Mouse (Mus musculus): ENCODE data around the gene Hist1h2af. TPM values are rescaled to one million over a fixed set of nuclear protein-coding genes. Genes with fewer than 3 reads are reported as not detected.
"Not testable (repeated sequence)": the region's sequence is repeated elsewhere in the genome, so short reads cannot be mapped to it uniquely, and the experiment has no call there.

Hist1h2af gene
- total RNA-seq, 1 experiment from 2014 or later = not detected

DNA sequence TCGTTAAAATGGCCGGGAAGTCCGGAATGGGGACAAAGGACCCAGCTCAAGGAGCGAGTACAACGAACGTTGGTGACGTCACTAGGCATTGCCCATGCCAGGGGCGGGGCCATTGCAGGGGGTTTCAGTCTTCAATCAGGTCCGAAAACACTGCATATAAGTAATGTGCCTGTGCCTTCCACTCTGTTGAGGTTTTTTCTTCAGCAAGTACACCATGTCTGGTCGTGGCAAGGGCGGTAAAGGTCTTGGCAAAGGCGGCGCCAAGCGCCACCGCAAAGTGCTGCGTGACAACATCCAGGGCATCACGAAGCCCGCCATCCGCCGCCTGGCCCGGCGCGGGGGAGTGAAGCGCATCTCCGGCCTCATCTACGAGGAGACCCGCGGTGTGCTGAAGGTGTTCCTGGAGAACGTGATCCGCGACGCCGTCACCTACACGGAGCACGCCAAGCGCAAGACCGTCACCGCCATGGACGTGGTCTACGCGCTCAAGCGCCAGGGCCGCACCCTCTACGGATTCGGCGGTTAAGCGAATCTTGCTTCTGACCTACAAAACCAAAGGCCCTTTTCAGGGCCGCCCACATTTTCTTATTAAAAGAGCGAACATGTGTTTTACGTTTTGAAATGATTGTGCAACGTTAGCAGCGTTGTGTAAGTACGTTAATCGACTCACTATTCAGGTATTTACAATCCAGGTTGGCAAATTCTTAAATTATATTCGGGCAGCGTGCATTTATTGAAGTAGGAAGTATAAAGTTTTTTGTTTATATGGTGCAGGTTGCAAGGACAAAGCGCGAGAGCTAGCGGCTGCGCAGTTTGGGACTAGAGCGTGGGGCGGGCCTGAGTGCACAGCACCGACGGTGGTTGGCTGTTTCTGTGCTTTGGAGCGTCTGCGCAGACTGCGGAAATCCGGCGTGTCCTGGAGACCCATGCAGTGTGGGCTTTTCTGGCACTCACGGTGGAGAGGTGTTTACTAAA is 2.5 kb upstream of the Hist1h2af start, which contains the start of gene Hist1h4h:
Gene Hist1h4h, plus strand, starts transcription at position 150 of the 975 bp plus-strand sequence.
- peak; percentile 80 for ATAC-seq (replicated peaks; ENCODE audit: insufficient number of reproducible peaks, low FRiP score, low TSS enrichment, poor library complexity, severe bottlenecking)

DNA sequence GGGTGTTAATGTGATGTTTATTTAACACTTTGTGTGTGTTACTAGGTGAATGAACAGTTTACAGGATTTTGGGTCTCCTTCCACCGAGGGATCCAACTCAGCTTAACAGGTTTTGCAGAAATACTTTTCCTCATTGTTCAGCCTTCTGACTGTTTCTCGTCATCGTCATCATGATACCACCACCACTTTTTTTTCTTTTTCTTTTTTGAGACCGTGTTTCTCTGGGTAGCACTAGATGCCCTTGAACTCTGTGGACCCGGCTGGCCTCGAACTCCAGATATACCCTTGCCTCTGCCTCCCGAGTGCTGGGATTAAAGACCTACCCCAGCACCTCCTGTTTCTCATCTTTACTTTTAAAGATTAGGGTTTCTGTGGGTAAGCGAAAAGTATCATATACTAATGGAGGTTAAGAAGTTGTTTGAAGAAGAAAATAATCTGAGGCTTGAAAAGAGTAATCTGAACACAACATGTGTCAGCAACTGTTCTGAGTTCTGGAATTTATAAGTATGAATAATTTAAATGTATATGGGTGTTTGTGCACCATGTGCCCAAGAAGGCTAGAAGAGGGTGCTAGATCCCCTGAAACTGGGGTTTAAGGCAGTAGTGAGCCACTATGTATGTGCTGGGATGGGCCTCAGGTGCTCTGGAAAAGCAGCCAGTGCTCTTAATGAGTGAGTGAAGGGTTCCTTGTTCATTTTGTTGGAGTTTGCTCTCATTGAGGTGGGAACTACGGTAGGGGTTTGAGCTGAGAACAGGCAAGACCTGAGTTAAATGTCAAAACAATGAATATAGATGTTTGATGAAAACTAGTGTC is 1.2 kb upstream of the Hist1h2af start:
- ATAC-seq (replicated peaks; ENCODE audit: insufficient number of reproducible peaks, low FRiP score, low TSS enrichment, poor library complexity, severe bottlenecking) = no peak

DNA sequence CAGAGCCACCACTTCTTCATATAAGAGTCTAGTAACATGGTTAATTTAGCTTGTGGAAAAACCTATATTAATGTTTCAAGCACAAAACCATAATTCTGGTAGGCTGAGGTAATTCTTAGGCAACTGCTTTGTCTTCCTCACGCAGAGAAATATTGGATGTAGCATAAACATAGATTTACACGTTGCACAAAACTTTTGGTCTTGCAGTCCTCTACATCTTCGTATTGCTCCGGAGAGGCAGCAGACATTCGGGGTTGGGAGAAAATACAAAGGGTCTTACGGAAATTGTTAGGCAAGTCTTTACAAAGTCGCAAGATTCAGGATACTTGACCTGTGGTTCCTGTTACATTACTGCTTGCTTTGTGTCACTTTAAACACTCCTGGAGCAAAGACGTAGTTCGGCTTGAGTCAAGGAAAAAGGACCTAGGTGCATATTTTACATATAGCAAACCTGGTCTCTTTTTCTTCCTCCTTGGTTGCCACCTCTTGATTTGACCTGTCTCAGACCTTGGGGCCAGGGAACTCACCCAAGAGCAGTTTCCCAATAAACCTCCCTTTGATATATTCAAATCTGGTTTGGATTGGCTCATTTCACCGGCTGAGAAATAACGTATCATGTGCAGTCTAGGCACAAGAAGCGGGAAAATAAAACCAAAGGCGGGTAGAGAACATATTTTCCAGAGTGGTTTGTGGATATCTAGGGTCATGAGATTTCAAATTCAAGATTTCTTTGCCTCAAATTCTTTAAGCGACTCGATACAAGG is 844 bp downstream of the Hist1h2af start:
- ATAC-seq (replicated peaks; ENCODE audit: insufficient number of reproducible peaks, low FRiP score, low TSS enrichment, poor library complexity, severe bottlenecking) = no peak

DNA sequence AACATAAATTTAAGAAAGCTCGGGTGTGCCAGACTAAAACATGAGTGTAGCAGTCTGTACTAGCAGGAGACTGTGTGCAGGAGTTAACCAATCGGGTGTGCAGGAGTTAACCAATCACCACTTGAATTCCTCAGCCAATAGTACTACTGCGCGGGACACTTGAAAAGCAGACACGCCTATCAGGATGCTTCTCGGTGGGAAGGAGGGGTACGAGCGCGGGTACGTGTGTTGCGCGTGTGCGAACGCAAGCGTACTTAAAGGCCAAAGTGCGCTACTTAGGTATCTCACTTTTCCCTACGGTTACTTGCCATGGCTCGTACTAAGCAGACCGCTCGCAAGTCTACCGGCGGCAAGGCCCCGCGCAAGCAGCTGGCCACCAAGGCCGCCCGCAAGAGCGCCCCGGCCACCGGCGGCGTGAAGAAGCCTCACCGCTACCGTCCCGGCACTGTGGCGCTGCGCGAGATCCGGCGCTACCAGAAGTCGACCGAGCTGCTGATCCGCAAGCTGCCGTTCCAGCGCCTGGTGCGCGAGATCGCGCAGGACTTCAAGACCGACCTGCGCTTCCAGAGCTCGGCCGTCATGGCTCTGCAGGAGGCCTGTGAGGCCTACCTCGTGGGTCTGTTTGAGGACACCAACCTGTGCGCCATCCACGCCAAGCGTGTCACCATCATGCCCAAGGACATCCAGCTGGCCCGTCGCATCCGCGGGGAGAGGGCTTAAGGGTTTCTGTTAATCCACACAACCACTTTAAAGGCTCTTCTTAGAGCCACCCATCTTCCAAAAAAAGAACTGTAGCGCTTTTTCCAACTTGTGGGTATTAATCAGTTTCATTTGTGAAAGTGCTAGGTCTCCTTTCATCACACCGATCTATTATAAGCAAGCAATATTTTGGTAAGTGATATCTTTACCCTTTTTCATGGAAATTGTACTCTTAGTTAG is 1.7 kb downstream of the Hist1h2af start, which contains the start of gene Hist1h3g:
Gene Hist1h3g, plus strand, starts transcription at position 286 of the 939 bp plus-strand sequence.
- peak; percentile 79 for ATAC-seq (replicated peaks; ENCODE audit: insufficient number of reproducible peaks, low FRiP score, low TSS enrichment, poor library complexity, severe bottlenecking)

DNA sequence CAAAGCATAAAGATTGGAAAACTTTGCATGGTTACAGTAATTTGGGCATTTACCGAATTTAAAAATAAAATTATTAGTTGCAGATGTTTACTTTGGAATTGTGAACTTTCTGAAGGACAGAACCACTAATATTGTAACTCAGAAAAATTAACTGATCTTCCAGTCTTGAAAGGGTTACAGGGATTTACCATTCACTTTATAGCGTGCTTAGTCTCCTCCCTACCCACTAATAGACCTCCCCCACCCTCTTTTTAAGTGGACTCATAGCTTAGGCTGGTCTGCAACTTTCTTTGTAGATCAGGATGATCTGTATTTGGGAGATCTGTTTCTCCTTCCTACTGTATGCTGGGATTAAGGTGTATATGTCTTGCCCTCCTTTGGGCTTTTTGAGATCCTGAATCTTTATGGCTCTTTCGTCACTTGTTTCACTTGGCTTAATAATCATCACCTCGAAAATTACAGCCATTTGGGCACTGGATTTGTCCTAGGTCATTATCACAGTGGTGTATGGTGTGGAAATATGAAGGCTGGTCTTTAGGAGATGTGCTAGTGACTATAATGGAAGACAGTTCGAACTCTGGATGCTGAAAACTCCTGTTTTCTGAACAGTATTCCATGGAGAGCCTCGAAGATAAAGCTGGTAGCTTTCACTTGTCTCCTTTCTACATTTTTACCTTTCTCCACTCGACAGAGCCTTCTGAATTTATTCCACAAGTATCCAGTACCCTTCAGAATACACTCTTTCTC is 2.5 kb downstream of the Hist1h2af start:
- no peak for ATAC-seq (replicated peaks; ENCODE audit: insufficient number of reproducible peaks, low FRiP score, low TSS enrichment, poor library complexity, severe bottlenecking)

DNA sequence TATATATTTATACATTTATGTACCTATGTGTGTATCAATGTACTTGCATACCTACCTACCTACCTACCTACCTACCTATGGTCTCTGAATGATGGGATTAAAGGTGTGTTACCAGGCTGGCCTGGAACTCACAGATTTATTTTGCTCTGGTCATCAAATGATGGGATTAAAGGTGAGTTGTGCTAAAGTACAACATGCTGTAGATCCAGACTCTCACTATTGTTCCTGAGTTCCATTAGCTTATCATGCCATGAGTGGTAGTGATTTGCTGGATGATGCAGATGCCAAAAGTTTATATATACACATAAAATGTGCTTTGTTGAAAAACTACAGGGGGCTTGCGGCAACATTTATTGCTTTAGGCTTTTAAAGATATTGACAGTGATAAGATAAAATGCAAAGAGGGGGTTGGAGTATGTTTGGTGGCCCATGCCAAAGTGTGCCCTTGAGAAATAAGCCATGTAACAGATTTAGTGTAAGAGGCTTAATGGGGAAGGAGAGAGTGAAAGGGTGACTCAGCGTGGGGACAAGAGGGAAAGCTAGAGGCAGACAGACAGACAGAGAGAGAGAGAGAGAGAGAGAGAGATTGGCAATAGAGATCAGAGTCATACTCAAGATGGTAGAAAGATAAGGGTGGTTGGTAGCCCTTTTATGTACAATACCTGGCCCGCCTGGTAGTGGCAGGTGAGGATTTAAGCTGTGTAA is 3.5 kb downstream of the Hist1h2af start:
- no peak for ATAC-seq (replicated peaks; ENCODE audit: insufficient number of reproducible peaks, low FRiP score, low TSS enrichment, poor library complexity, severe bottlenecking)

DNA sequence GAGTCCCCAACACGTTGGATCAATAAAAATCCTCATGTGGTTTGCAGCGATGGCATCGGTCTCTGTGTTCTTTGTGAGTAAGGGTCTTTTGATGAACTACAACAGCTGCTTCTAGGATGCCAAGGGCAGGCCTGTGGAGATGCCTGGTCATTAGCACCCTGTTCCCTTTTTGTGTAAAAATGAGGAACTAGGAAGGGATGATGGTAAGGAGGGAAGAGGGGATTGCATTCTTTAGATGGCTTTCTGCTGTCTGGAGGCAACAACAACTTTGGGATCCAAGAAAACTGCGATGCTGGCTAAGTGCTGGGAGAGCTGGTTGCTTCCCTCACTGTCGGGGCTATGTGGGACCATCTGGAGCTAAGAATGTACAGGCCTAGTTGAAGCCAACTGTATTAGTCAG is 4.5 kb downstream of the Hist1h2af start:
- 0 out of 2 replicates have a peak, but pooled peaks have one; percentile 28 for ATAC-seq (replicated peaks; ENCODE audit: insufficient number of reproducible peaks, low FRiP score, low TSS enrichment, poor library complexity, severe bottlenecking)

DNA sequence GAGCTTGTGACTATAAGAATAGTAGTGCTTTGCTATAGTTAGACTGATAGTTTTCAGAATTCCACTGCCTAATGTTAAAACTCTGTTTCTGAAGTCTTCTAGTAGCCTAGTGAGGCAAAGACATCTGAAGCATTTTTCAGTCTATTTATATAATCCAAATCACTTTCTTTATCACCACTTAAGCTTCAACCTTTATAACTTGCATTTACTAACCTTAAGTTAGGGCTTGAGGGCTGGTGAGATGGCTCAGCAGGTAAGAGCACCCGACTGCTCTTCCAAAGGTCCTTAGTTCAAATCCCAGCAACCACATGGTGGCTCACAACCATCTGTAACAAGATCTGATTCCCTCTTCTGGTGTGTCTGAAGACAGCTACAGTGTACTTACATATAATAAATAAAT is 6.1 kb downstream of the Hist1h2af start:
- ATAC-seq (replicated peaks; ENCODE audit: insufficient number of reproducible peaks, low FRiP score, low TSS enrichment, poor library complexity, severe bottlenecking) = not testable (repeated sequence)

DNA sequence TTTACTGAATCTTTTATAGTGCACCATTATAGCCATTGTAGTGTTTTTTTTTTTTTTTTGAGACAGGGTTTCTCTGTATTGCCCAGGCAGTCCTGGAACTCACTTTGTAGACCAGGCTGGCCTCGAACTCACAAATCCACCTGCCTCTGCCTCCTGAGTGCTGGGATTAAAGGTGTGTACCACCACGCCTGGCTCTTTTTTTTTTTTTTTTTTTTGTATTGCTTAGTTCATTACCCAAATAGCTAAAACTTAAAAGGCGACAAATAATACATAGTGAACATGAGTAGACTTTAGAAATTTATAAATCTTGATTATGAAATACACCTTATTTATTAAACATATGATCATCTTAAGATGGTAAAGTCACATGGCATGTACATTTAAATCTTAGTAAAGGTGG is 7.8 kb downstream of the Hist1h2af start:
- no peak for ATAC-seq (replicated peaks; ENCODE audit: insufficient number of reproducible peaks, low FRiP score, low TSS enrichment, poor library complexity, severe bottlenecking)

DNA sequence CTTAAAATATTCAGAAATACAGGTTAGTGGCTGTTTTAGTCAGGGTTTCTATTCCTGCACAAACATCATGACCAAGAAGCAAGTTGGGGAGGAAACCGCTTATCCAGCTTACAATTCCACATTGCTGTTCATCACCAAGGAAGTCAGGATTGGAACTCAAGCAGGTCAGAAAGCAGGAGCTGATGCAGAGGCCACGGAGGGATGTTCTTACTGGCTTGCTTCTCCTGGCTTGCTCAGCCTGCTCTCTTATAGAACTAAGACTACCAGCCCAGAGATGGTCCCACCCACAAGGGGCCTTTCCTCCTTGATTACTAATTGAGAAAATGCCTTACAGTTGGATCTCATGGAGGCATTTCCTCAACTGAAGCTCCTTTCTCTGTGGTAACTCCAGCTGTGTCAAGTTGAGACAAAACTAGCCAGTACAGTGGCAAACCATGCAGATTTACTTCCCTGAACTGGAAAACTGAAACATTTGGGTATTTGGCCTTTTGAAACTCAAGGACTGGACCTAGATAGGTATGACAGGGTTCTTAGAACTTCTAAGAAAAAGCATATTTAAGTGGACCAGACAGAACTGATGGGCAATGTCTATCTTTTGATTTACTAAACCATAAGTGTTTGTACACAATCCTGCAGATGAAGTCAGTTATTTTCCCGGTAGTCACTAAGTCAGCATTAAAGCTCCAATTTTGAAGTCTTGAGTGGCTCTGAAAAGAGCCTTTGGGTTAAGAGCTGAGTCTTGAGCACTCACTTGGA is 8.7 kb downstream of the Hist1h2af start:
- ATAC-seq (replicated peaks; ENCODE audit: insufficient number of reproducible peaks, low FRiP score, low TSS enrichment, poor library complexity, severe bottlenecking) = not testable (repeated sequence)

DNA sequence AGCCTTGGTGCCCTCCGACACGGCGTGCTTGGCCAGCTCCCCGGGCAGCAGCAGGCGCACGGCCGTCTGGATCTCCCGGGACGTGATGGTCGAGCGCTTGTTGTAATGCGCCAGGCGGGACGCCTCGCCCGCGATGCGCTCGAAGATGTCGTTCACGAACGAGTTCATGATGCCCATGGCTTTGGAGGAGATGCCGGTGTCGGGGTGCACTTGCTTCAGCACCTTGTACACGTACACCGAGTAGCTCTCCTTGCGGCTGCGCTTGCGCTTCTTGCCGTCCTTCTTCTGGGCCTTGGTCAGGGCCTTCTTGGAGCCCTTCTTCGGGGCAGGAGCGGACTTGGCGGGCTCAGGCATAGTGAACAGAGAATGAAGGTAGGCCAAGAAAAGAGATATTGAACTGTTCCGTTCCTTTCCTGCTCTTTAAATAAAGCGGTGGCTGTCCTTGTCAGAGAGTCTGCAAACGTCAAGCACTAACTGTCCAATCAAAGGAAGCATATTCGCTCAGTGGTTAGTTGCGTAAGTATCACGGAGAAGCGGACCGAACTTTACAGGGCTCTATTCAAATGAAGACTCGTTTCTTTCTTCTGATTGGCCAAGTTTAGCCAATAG is 9.4 kb downstream of the Hist1h2af start, which contains the start of gene Hist1h2bh:
Gene Hist1h2bh, minus strand, starts transcription at position 394 of the 609 bp plus-strand sequence.
- ATAC-seq (replicated peaks; ENCODE audit: insufficient number of reproducible peaks, low FRiP score, low TSS enrichment, poor library complexity, severe bottlenecking) = peak; percentile 98

DNA sequence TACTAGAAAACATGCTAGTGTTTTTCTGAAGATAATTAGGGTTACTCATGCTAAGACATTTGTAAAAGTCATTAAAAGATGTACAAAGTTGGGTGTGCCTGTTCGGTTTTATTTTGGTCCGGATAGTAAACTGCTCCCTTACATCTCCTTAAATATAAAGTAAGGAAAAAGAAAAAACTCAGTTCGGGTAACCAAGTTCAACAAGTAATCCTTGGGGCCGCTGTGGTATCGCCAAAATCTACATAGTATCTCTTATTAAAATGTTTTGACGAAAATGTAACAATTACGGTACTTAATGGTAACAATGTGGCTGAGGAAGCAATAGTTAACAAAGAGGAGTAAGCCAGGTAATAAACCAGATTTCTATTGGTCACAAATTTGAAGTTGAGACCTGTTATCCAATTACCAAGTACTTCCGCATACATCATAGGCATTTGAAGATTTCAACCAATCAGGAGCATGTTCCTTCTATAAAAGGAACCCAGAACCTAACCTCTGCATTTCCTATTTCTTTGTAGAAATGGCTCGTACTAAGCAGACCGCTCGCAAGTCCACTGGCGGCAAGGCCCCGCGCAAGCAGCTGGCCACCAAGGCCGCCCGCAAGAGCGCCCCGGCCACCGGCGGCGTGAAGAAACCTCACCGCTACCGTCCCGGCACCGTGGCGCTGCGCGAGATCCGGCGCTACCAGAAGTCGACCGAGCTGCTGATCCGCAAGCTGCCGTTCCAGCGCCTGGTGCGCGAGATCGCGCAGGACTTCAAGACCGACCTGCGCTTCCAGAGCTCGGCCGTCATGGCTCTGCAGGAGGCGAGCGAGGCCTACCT is 10.5 kb downstream of the Hist1h2af start, which contains the start of gene Hist1h3f:
Gene Hist1h3f, plus strand, starts transcription at position 88 of the 822 bp plus-strand sequence.
- ATAC-seq (replicated peaks; ENCODE audit: insufficient number of reproducible peaks, low FRiP score, low TSS enrichment, poor library complexity, severe bottlenecking) = peak; percentile 92

DNA sequence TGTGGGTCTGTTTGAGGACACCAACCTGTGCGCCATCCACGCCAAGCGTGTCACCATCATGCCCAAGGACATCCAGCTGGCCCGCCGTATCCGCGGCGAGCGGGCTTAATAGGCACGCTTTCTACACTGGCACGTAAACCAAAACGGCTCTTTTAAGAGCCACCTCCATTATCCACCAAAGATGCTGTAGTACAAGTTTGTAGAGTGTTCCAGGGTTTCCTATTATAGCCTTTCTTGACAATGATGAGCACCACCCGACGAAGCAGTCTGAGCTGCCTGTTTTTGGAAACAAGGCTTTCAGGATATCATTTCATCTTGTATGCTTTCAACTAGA is 11.0 kb downstream of the Hist1h2af start:
- not testable (repeated sequence) for ATAC-seq (replicated peaks; ENCODE audit: insufficient number of reproducible peaks, low FRiP score, low TSS enrichment, poor library complexity, severe bottlenecking)

DNA sequence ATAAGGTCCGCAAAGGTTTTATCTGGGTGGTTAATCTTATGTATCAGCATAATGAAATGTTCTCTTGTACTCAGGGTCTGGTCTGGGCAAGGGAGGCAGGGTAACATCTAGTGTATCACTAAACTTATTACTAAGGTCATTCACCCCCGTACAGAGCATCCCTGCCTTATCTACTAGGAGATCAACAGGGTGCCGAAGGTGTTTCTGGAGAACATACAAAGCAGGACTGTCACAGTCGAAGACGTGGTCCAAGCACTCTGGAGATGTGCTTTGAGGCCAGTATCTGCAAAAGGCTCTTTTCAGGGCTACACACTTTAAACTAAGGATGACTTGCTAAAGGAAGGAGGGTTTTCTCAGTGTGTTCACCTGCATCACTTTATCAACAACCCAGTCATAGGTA is 13.0 kb downstream of the Hist1h2af start:
- ATAC-seq (replicated peaks; ENCODE audit: insufficient number of reproducible peaks, low FRiP score, low TSS enrichment, poor library complexity, severe bottlenecking) = no peak
